In the genomic region with DNA sequence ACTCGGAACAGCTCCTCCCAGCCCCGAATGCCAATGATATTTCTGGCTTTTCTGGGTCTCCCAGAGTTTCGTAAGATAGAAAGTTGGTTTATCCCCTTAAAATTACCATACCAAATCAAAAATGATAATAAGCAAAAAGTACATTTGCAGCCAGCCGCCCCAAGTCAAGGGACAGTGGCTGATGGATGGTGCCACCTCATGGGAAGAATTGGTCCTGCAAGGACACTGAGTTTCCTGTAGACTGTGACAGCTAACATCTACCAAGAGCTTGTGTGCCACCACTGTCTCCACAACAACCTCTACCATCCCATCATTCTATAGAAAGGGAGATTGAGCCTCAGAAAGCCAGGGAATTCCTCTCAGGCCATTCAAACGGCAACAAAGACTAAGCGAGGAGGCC, we compare ENCODE assay signal across 7 mouse cellular contexts. TPM values are rescaled to one million over a fixed set of nuclear protein-coding genes. Genes with fewer than 3 reads are reported as not detected.
A peak's percentile ranks its signal among the peaks of the same experiment; 100 is the strongest.
DNase-seq lines count a peak whose midpoint lies in the region; ATAC-seq lines count a peak whose summit lies in the region.

No protein-coding gene starts in this region.

- H3K9me3 ChIP-seq in kidney, embryonic 15.5 days (replicated peaks), result no peaks in the 10 kb centered on the region
- no peaks in the 10 kb centered on the region for H3K9me3 ChIP-seq in forebrain, embryonic 14.5 days (replicated peaks; ENCODE audit: control insufficient read depth, low read length)

- H3K9ac ChIP-seq in kidney, embryonic 15.5 days, result no peak overlapping the region
- H3K9ac ChIP-seq in forebrain, embryonic 14.5 days (ENCODE audit: low read length), result no peak overlapping the region

- H3K4me1 ChIP-seq in kidney, embryonic 15.5 days, result peaks cover 26% of the 10 kb centered on the region
- no peaks in the 10 kb centered on the region; the same call in 1 of the 2 replicates for H3K4me1 ChIP-seq in forebrain, embryonic 14.5 days (ENCODE audit: control insufficient read depth, insufficient read depth, low read length)

- DNase-seq in kidney, adult 18-20 months, result peak; percentile 80
- DNase-seq in ES-CJ7 (ENCODE audit: low read depth, low spot score), result peak; percentile 14
- peak; percentile 44 for DNase-seq in cerebellum, adult 11-12 months
- DNase-seq in kidney, postnatal 10 days, result peak; percentile 80
- DNase-seq in lung, postnatal 36 days, result peak; percentile 85
- no peak for DNase-seq in forebrain, embryonic 14.5 days (ENCODE audit: low spot score)

- no peak overlapping the region for H3K27ac ChIP-seq in kidney, embryonic 15.5 days
- H3K27ac ChIP-seq in forebrain, embryonic 14.5 days (ENCODE audit: low read depth, low read length), result no peak overlapping the region

- no peak overlapping the region for H3K4me2 ChIP-seq in kidney, embryonic 15.5 days
- H3K4me2 ChIP-seq in forebrain, embryonic 14.5 days (ENCODE audit: low read length), result no peak overlapping the region

- H3K27me3 ChIP-seq in kidney, embryonic 15.5 days, result no peaks in the 10 kb centered on the region
- H3K27me3 ChIP-seq in forebrain, embryonic 14.5 days (replicated peaks; ENCODE audit: control insufficient read depth, insufficient read depth, low read length), result 0 out of 2 replicates have a peak, but pooled peaks cover 5% of the 10 kb centered on the region

- WGBS in kidney, embryonic 15.5 days, result 52% methylated on average over 6 of the region's 6 CpGs
- 68% methylated on average over 6 of the region's 6 CpGs for WGBS in forebrain, embryonic 14.5 days

- no peak for ATAC-seq in kidney, embryonic 15.5 days (replicated peaks; ENCODE audit: low FRiP score)
- no peak for ATAC-seq in forebrain, embryonic 14.5 days

- no peak overlapping the region for H3K4me3 ChIP-seq in kidney, embryonic 15.5 days (replicated peaks)
- no peak overlapping the region for H3K4me3 ChIP-seq in forebrain, embryonic 14.5 days (ENCODE audit: low read depth, low read length)

- H3K36me3 ChIP-seq in kidney, embryonic 15.5 days, result no peaks in the 10 kb centered on the region
- no peaks in the 10 kb centered on the region for H3K36me3 ChIP-seq in forebrain, embryonic 14.5 days (ENCODE audit: control insufficient read depth, insufficient read depth, low read length)

RNA-seq across cellular contexts. Expression of a gene that starts 2.4 kb away (rescaled TPM):
- 115 and 121 TPM in 2 replicates for polyA plus RNA-seq in kidney, embryonic 15.5 days (2015; fragmentation: Nextera tagmentation; extraction: Ambion mirVana)
- polyA plus RNA-seq in forebrain, embryonic 14.5 days (2014; fragmentation: Nextera tagmentation; extraction: Ambion mirVana), result 23.0 and 36.2 TPM in 2 replicates
